Mouse (Mus musculus): ENCODE measurements at regions not wholly inside any gene's neighbourhood (a gene's known extent, or its start where the extent isn't known, plus 50 kb on each side); places are given as distances from the start of the nearest gene placed in this dataset.
A peak's percentile ranks its signal among the peaks of the same experiment; 100 is the strongest.

- DNase-seq, result no peak
Measured at GRCm38 (mm10) chr4:93225105-93225504, 110.2 kb downstream of the Tusc1 start.

DNA sequence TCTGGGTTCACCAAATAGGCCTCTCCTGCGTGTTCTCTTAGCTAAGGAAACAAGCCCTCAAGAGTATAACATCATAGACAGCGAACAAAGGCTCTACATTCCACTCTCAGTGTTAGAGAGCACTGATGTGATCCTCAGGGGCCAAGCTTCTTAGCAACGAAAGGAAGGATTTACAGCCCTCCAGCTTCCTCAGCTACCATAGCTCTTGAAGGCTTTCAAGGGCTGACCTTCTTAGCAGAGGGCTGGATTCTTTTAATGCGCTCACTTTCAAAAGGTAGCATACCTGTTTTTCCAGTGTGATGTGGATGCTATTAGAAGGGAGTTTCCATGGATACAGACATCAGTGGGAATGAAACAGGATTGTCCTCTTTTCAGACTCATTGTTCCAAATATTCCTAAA is 114.6 kb downstream of the Tusc1 start:
- DNase-seq, result peak; percentile 14

DNA sequence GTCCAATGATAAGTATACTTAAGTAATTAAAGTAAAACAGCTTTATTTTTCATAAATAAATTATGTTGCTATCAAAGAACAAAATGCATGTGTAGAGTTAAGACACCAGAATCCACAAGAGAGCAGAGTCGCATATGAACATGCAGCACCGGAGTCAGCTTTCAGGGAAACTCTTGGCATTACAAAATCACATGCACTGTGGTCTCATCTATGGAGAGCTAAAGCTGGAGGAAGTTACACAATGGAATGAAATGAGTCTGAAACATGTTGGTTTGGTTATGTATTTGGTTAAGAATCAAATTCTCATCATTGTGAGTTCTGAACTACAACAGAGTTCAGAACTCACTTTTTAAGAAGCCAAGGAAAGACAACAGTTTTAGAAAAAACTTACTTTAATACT is 126.9 kb downstream of the Tusc1 start:
- no peak for DNase-seq

GRCm38 (mm10) chr4:93199811-93200210 is 135.5 kb downstream of the Tusc1 start:
- no peak for DNase-seq

- no peak for DNase-seq
Measured at GRCm38 (mm10) chr4:93184332-93184731, 151.0 kb downstream of the Tusc1 start.

All from embryo, embryonic 11 days (tissue).